Mouse (Mus musculus): Measurements from ENCODE around the gene Mad2l1. TPM values are rescaled to one million over a fixed set of nuclear protein-coding genes. Genes with fewer than 3 reads are reported as not detected.

Mad2l1 gene
- 64.2 and 71.4 TPM in 2 replicates for polyA plus RNA-seq (2016; fragmentation: Nextera tagmentation; extraction: Ambion mirVana)

DNA sequence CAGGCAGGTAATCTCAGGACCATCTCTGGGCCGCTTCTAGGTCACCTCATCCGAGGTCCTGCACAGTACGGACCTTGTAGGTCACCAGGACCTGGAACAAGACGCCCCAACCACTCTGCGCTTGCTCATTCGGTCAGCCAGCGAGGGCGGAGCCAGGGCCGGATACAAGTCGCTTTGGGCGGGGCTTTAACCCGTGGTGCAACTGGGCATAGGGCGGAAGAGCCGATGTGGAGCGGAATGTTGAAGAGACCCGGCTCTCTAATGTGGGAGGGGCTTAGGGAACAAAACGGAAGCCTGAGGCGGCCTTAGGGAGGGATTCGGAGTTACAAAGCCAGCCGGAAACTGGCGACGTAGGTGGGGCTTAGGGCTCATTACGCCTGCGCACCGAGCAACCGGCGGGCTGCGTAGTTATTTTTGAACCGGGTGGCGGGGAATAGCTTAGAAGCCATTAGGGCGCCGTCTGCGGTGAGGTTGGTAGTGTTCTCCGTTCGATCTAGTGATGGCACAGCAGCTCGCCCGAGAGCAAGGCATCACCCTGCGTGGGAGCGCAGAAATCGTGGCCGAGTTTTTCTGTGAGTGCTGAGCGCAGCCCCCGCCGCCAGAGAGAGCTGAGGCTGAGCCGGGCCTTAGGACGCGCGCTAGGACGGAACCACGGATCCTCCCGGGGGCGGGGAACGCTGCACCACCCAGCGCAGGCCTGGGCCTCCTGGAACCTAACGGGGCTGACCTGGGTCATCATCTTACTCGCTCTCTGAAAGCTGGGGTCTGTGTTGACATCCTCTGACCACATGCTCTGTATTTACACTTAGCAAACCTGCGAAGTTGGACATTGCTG lies at the start of gene Mad2l1:
Gene Mad2l1 (plus strand): TSS at position 363 of the 835 bp plus-strand sequence.
- Histone ChIP-seq H3K4me1 (peaks cover 19% of the 10 kb centered on the region), H3K9me3 (replicated peaks) (no peaks in the 10 kb centered on the region), H3K9ac (peak within 1 kb of the TSS; percentile 75), H3K4me2 (replicated peaks) (peak within 1 kb of the TSS; percentile 78), H3K36me3 (peaks cover 11% of the 10 kb centered on the region; the same call in 1 of the 2 replicates), H3K27ac (peak within 1 kb of the TSS; percentile 84), H3K4me3 (peak within 1 kb of the TSS; percentile 81), H3K27me3 (no peaks in the 10 kb centered on the region)
- WGBS: under 1% methylated on average over 57 of the region's 57 CpGs
- peak; percentile 99 for ATAC-seq (ENCODE audit: low FRiP score)

DNA sequence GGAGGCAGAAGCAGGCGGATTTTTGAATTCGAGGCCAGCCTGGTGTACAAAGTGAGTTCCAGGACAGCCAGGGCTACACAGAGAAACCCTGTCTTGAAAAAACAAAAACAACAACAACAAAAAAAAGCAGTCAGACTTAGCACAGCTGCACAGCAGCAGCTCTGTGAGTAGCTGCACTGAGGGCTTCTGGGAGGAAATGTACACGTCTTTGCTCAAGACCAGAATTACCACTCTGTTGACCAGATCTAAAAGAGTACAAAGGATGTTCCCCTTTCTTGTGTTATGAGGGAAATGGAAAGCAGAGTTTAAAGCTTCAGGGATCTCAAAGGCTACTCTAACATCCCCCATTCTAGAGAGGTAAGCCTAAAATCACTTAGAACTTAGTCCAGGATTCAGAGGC lies 41.5 kb upstream of the Mad2l1 start:
- Histone ChIP-seq H3K36me3 (no peaks in the 10 kb centered on the region), H3K9ac (no peak overlapping the region), H3K4me1 (no peaks in the 10 kb centered on the region), H3K4me3 (no peak overlapping the region), H3K27ac (no peak overlapping the region), H3K9me3 (replicated peaks) (no peaks in the 10 kb centered on the region), H3K4me2 (replicated peaks) (no peak overlapping the region), H3K27me3 (no peaks in the 10 kb centered on the region)
- no peak for ATAC-seq (ENCODE audit: low FRiP score)
- WGBS: 89% methylated on average over 3 of the region's 3 CpGs

DNA sequence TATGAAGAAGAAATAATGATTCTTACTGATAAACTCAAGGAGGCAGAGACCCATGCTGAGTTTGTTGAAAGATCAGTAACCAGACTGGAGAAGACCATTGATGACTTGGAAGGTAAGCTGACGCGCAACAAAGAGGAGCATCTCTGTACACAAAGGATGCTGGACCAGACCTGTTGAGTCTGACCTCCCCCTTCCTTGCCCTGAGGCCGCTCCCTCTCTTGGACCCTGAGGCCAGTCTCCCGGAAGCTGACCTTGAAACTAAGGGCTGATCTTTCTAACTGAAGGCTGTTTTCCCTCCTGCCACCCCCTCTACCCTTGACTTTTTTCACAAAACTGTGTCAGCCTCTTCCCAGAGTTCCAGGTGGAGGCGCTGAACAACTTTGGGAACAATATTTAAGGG lies 18.8 kb upstream of the Mad2l1 start:
- WGBS: 95% methylated on average over 5 of the region's 5 CpGs
- Histone ChIP-seq H3K4me3 (no peak overlapping the region), H3K9ac (no peak overlapping the region), H3K27me3 (no peaks in the 10 kb centered on the region), H3K36me3 (no peaks in the 10 kb centered on the region), H3K4me2 (replicated peaks) (no peak overlapping the region), H3K9me3 (replicated peaks) (no peaks in the 10 kb centered on the region), H3K4me1 (no peaks in the 10 kb centered on the region), H3K27ac (no peak overlapping the region)
- ATAC-seq (ENCODE audit: low FRiP score): no peak

DNA sequence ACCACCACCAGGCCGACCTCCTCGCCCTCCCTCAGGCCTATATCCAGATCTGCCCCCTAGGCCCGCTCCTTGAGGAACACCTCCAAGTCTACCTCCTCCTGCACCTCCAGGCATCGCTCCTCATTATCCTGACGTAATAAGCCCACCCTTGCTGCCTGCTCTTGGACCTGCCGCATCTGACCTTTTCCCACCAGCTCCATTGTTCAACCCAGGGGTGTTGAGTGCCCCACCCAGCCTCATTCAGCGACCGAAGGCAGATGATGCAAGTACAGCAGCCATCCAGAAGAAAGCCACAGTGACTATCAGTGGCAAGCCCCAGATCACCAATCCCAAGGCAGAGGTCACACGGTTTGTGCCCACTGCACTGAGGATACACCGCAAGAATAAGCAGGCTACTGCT lies 6.8 kb upstream of the Mad2l1 start:
- Histone ChIP-seq H3K4me2 (replicated peaks) (no peak overlapping the region), H3K9me3 (replicated peaks) (no peaks in the 10 kb centered on the region), H3K4me1 (no peaks in the 10 kb centered on the region), H3K27me3 (no peaks in the 10 kb centered on the region), H3K27ac (no peak overlapping the region), H3K4me3 (no peak overlapping the region), H3K9ac (no peak overlapping the region), H3K36me3 (no peaks in the 10 kb centered on the region)
- WGBS: 91% methylated on average over 10 of the region's 10 CpGs
- no peak for ATAC-seq (ENCODE audit: low FRiP score)

DNA sequence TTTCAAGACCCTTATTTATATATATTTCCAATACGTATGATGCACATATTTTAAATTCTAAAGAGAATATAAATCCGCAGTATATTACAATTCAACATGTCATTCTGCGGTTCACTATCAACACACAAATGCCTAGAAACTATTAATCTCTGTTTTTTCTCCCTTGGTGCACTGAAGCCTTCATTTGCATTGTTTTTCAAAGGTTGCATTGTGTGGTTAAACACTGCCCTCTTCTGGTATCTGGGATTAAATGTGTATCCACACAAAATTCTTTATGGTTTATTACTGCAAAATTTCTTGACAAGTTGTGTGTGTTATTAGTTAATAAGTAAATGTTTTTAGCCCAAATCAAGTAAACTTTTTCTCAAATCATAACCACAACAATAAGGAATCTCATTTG lies 1.9 kb upstream of the Mad2l1 start:
- ATAC-seq (ENCODE audit: low FRiP score): no peak

DNA sequence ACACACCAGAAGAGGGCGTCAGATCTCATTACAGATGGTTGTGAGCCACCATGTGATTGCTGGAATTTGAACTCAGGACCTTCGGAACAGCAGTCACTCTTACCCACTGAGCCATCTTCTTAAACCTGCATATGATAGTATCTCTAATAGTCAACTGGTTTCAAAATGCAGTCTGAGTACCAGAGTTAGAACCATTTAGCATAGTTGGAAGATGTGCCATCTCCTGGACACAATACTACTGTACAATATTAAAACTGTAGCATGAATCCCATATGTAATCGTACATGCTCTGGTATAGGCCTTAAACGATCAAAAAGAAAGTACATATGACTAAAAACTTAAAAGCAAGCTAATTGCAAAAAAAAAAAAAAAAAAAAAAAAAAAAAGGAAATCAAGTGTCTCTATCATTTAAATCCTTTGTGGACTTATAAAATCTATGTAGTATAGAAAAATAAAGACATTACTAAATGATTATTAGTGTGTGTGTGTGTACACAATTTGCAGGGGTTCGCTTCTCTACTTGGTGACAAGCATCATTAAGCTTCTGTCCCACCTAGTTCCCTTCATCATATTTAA lies 736 bp upstream of the Mad2l1 start:
- peak overlapping the region; percentile 63 for H3K9ac ChIP-seq
- H3K36me3 ChIP-seq: peaks cover 3% of the 10 kb centered on the region; the same call in 1 of the 2 replicates
- no peak for ATAC-seq (ENCODE audit: low FRiP score)
- no peaks in the 10 kb centered on the region for H3K9me3 ChIP-seq (replicated peaks)
- H3K4me1 ChIP-seq: peaks cover 19% of the 10 kb centered on the region
- 84% methylated on average over 5 of the region's 5 CpGs for WGBS
- H3K27me3 ChIP-seq: no peaks in the 10 kb centered on the region
- peak overlapping the region; percentile 78 for H3K4me2 ChIP-seq (replicated peaks)
- H3K27ac ChIP-seq: peak overlapping the region; percentile 84
- peak overlapping the region; percentile 81 for H3K4me3 ChIP-seq

More for the DNA sequence above, 1.9 kb upstream of the Mad2l1 start:
- Histone ChIP-seq H3K9me3 (replicated peaks) (no peaks in the 10 kb centered on the region), H3K27ac (no peak overlapping the region), H3K36me3 (no peaks in the 10 kb centered on the region), H3K4me1 (peaks cover 19% of the 10 kb centered on the region), H3K9ac (no peak overlapping the region), H3K4me2 (replicated peaks) (no peak overlapping the region), H3K4me3 (no peak overlapping the region), H3K27me3 (no peaks in the 10 kb centered on the region)
- WGBS: 34% methylated on average over 3 of the region's 3 CpGs

DNA sequence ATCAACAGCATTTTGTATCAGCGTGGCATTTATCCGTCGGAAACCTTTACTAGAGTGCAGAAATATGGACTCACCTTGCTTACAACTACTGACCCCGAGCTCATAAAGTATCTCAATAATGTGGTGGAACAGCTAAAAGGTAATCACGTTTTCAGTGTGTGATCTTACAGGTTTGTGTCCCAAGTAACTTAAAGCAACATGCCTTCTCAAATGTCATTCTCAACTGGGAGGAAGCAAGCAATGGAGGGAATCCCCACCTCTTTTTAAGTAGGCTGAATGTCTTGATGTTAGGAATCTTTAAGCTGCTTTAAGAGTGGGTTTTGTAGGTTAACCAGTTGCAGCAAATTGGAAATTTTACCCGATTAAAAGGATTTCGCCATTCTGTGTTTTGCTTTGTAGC lies 776 bp downstream of the Mad2l1 start:
- H3K4me3 ChIP-seq: peak overlapping the region; percentile 81
- no peak for ATAC-seq (ENCODE audit: low FRiP score)
- H3K4me1 ChIP-seq: peaks cover 19% of the 10 kb centered on the region
- peak overlapping the region; percentile 78 for H3K4me2 ChIP-seq (replicated peaks)
- H3K27ac ChIP-seq: no peak overlapping the region
- no peaks in the 10 kb centered on the region for H3K9me3 ChIP-seq (replicated peaks)
- H3K9ac ChIP-seq: peak overlapping the region; percentile 75
- no peaks in the 10 kb centered on the region for H3K27me3 ChIP-seq
- H3K36me3 ChIP-seq: peaks cover 13% of the 10 kb centered on the region; the same call in 1 of the 2 replicates
- WGBS: 15% methylated on average over 7 of the region's 7 CpGs

DNA sequence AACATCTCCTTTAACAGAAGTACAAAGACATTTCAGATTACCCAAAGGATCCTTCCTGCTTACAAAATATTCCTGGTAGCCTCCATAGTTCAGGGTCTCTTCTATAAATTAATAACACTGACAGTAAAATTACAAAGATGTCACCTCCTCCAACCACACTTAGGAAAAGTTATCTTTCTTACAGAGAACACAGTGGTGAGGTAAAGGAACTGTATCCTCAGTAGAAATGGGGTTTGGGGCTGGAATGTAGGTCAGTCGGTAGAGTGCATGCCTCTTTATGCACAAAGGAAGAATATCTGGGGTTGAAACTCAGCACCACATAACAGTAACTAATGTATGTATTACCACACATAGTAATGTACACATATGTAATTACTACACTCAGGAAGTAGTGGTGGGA lies 24.8 kb downstream of the Mad2l1 start, which contains the start of gene Vmn1r32:
Gene Vmn1r32 (minus strand): TSS at position 101 of the 400 bp plus-strand sequence.
- H3K4me3 ChIP-seq: no peak within 1 kb of the TSS
- no peaks in the 10 kb centered on the region for H3K36me3 ChIP-seq
- H3K4me1 ChIP-seq: no peaks in the 10 kb centered on the region
- H3K9ac ChIP-seq: no peak within 1 kb of the TSS
- 84% methylated on average over 1 of the region's 1 CpGs for WGBS
- no peak for ATAC-seq (ENCODE audit: low FRiP score)
- H3K27me3 ChIP-seq: no peaks in the 10 kb centered on the region
- no peak within 1 kb of the TSS for H3K27ac ChIP-seq
- no peaks in the 10 kb centered on the region for H3K9me3 ChIP-seq (replicated peaks)
- H3K4me2 ChIP-seq (replicated peaks): no peak within 1 kb of the TSS

DNA sequence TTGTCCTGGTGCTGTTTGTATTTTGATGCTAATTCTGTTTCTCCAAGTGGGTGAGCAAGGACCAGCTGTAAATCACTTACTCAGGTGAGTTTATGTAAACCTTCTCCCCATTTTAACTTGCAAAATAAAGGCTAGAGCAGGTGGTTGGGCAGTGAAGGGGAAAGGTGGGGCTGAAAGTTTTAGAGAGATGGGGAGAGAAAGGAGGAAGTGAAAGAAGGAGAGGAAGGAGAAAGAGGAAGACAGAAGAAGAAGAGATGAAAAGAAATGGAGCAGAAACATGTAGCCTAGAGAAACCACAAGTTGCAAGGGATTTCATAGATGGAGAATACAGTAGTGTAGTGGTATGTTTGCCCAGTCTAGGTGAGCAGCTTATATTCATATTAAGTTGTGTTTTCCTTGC lies 60.6 kb downstream of the Mad2l1 start:
- Histone ChIP-seq H3K36me3 (no peaks in the 10 kb centered on the region), H3K9ac (no peak overlapping the region), H3K27ac (no peak overlapping the region), H3K4me2 (replicated peaks) (no peak overlapping the region), H3K4me3 (no peak overlapping the region), H3K27me3 (no peaks in the 10 kb centered on the region), H3K4me1 (no peaks in the 10 kb centered on the region), H3K9me3 (replicated peaks) (0 out of 2 replicates have a peak, but pooled peaks cover 1% of the 10 kb centered on the region)
- no peak for ATAC-seq (ENCODE audit: low FRiP score)

Other genes starting within 250 kb of the Mad2l1 start
- gene Vmn1r32, start 24.7 kb downstream of the Mad2l1 start, polyA plus RNA-seq (2016; fragmentation: Nextera tagmentation; extraction: Ambion mirVana): not detected in 2 replicates
- gene Vmn1r33, start 82.9 kb downstream of the Mad2l1 start, polyA plus RNA-seq (2016; fragmentation: Nextera tagmentation; extraction: Ambion mirVana): not detected in 2 replicates
- gene Vmn1r34, start 108.5 kb downstream of the Mad2l1 start, polyA plus RNA-seq (2016; fragmentation: Nextera tagmentation; extraction: Ambion mirVana): not detected in 2 replicates
- not detected in 2 replicates for gene Vmn1r35, start 150.5 kb downstream of the Mad2l1 start, polyA plus RNA-seq (2016; fragmentation: Nextera tagmentation; extraction: Ambion mirVana)
- gene Vmn1r36, start 183.8 kb downstream of the Mad2l1 start, polyA plus RNA-seq (2016; fragmentation: Nextera tagmentation; extraction: Ambion mirVana): not detected in 2 replicates
- gene Vmn1r37, start 194.0 kb downstream of the Mad2l1 start, polyA plus RNA-seq (2016; fragmentation: Nextera tagmentation; extraction: Ambion mirVana): not detected in 2 replicates
- gene Vmn1r38, start 247.2 kb downstream of the Mad2l1 start, polyA plus RNA-seq (2016; fragmentation: Nextera tagmentation; extraction: Ambion mirVana): not detected in 2 replicates

All from hindbrain, embryonic 12.5 days (tissue).